Mouse (Mus musculus) NIH3T3 (cell line): ENCODE measurements around the gene Zfp362.

ENCODE experiments used
- DNase-seq: peaks from one replicate; pipeline ENCODE4 v3.0.0-alpha.2; 2012; ENCODE audit warnings: low read depth

Gene Zfp362

DNA sequence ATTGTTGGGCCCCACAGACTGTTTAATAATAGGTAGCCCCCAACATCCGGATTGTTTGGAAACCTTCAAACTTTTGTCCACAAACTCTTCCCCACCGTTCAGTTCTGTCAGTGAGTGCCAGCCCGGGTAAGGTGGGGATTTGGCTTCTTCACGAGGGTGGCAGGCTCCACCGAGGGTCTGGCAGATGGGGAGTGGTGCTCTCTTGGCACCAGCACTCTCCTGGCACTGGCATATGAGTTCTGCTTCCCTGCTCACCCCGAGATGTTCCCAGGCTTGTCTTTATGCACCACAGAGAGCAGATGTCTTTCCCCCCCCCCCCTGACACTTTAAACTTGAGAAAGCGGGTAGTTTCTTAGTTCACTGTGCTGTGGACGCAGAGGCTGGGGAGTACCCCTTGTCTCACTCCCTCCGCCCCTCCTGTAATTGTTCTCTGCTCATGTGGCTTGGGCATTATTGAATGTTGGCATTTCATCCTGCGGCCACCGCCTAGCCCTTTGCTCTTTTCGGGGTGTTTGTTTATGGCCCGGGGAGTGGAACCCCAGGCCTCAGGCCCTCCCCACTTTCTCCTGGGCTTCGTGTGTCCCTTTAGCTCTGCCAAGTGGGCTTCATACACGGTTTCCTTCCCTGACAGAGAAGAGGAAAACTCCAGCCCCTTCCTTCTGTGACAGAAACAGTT, 76.7 kb downstream of the Zfp362 start:
- DNase-seq, result peak; percentile 26

DNA sequence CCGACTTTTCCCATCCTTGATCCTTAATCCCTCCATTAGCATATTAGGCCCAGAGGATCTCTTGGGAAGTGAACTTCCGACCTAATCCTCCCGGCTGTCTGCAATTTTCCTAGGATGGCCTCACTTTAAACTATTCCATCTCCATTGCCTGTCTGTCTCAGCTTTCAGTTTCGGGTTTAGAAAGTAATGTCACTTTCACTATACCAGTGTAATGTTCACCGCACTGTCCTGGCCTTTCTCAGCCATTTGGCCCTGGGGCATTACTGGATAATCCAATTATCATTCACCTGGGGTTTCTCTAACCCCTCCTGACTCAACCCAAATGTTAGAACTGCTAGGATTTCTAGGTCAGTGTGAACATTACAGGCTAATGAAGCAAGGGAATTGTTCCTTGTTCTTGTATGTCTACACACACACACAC, 77.4 kb downstream of the Zfp362 start:
- DNase-seq, result peak; percentile 39

DNA sequence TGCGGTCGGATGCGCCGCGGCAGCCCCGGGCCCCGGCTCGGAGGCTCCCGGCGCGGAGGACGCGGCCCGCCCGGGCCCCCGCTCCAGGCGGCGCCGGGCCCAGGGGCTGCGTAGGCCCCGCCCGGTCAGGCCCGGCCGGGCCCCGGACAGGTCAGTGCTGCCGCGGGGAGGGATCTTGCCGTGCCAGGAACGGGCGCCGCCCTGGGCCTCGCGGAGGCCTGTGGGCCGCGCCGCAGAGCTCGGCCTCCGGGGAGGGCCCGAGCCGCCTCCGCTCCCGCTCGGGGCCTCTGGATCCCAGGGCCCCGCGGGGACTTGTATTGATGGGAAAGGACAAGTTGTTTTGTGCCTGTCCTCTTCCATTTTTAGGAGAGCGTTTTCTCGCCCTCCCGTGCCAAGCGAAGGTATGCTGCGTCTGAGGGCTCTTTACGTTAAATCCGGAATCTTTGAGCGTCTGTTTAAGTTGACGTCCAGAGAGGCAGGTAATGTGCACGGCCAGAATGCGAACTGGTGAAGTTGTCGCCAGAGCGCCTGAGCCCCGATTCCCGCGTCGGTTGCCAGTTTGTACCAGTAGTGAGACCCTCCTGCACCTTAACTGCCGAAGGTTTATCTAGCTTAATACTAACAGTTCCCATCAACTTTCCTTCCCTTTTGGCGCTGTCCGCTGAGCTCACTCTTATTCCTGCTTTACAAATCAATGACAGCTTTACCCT, 78.0 kb downstream of the Zfp362 start:
- DNase-seq, result peak; percentile 74

- DNase-seq, result peak; percentile 93
Measured at GRCm38 (mm10) chr4:128727019-128727720, 78.7 kb downstream of the Zfp362 start.

DNA sequence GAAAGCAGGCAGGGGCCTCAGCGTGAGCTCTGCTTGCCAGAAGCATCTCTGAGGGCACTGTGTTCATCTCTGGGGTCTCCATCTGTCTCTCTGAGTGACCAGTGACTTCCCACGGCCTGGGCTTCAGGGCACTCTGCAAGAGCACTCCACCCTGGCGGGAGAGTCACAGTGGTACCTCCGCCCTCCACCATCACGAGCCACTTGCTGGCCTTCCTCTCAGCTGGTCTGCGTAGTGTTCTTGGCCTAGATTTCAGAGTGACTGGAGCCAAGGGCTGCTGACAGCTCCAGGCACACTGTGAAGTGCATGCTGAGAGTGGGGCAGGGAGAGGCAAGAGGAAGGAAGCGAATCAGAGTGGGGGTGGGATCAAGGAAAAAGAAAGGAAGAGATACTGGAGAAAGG, 81.8 kb downstream of the Zfp362 start:
- DNase-seq, result no peak

GRCm38 (mm10) chr4:128723431-128723830, 82.4 kb downstream of the Zfp362 start:
- no peak for DNase-seq
